Mouse (Mus musculus) bone marrow, adult 2 months (tissue): ENCODE data around the gene Mrpl51.

ENCODE experiments used
- CTCF ChIP-seq: fragments of 200-500 bp; IDR thresholded peaks from 2 replicates; pipeline ENCODE4 v1.5.1; 2011; ENCODE audit warnings: low read length, control low read depth; ENCODE audit not compliant: control insufficient read depth, insufficient read depth
- POLR2A ChIP-seq: fragments of 200-500 bp; IDR thresholded peaks from 2 replicates; pipeline ENCODE4 v1.6.1; 2011; ENCODE audit warnings: low read depth, mild to moderate bottlenecking, control low read depth, low read length, borderline replicate concordance; ENCODE audit not compliant: control insufficient read depth

- TF ChIP-seq CTCF (no peak), POLR2A (no peak)
Measured at GRCm38 (mm10) chr6:125182133-125182532, 9.5 kb upstream of the Mrpl51 start.
